Mouse (Mus musculus): ENCODE measurements around the gene Arhgap32. TPM values are rescaled to one million over a fixed set of nuclear protein-coding genes. Genes with fewer than 3 reads are reported as not detected.
"Not testable (repeated sequence)": the region's sequence is repeated elsewhere in the genome, so short reads cannot be mapped to it uniquely, and the experiment has no call there.

Gene Arhgap32
- polyA plus RNA-seq, 1 experiment from 2014 or later, result 11.0 TPM

GRCm38 (mm10) chr9:32120162-32120561 is 4.2 kb downstream of the Arhgap32 start:
- Histone ChIP-seq H3K4me3 (ENCODE audit: low read length) (no peak overlapping the region), H3K9me3 (ENCODE audit: control insufficient read depth, low read length) (no peaks in the 10 kb centered on the region; the same call in 1 of the 2 replicates), H3K9ac (ENCODE audit: low read depth, low read length) (no peak overlapping the region), H3K27me3 (replicated peaks; ENCODE audit: control insufficient read depth, insufficient read depth, low read length) (no peaks in the 10 kb centered on the region), H3K4me1 (ENCODE audit: control insufficient read depth, insufficient read depth, low read length) (peaks cover 10% of the 10 kb centered on the region; the same call in 1 of the 2 replicates), H3K27ac (ENCODE audit: low read length) (no peak overlapping the region), H3K4me2 (ENCODE audit: low read depth, low read length) (no peak overlapping the region), H3K36me3 (ENCODE audit: control insufficient read depth, insufficient read depth, low read length) (no peaks in the 10 kb centered on the region)
- ATAC-seq, result no peak
- WGBS, result 77% methylated on average over 1 of the region's 1 CpGs

- WGBS, result 94% methylated on average over 13 of the region's 13 CpGs
- H3K27ac ChIP-seq (ENCODE audit: low read length); H3K4me3 ChIP-seq (ENCODE audit: low read length); ATAC-seq; H3K4me2 ChIP-seq (ENCODE audit: low read depth, low read length); H3K9ac ChIP-seq (ENCODE audit: low read depth, low read length); H3K36me3 ChIP-seq (ENCODE audit: control insufficient read depth, insufficient read depth, low read length); H3K27me3 ChIP-seq (replicated peaks; ENCODE audit: control insufficient read depth, insufficient read depth, low read length); H3K9me3 ChIP-seq (ENCODE audit: control insufficient read depth, low read length); H3K4me1 ChIP-seq (ENCODE audit: control insufficient read depth, insufficient read depth, low read length): not testable (repeated sequence)
Observed at GRCm38 (mm10) chr9:32121271-32121670, 5.3 kb downstream of the Arhgap32 start.

GRCm38 (mm10) chr9:32136195-32136594 is 20.3 kb downstream of the Arhgap32 start:
- H3K4me2 ChIP-seq (ENCODE audit: low read depth, low read length), result no peak overlapping the region
- H3K9ac ChIP-seq (ENCODE audit: low read depth, low read length), result no peak overlapping the region
- no peaks in the 10 kb centered on the region for H3K9me3 ChIP-seq (ENCODE audit: control insufficient read depth, low read length)
- no peak for ATAC-seq
- H3K4me3 ChIP-seq (ENCODE audit: low read length), result no peak overlapping the region
- H3K27ac ChIP-seq (ENCODE audit: low read length), result no peak overlapping the region
- H3K36me3 ChIP-seq (ENCODE audit: control insufficient read depth, insufficient read depth, low read length), result no peaks in the 10 kb centered on the region
- no peaks in the 10 kb centered on the region for H3K4me1 ChIP-seq (ENCODE audit: control insufficient read depth, insufficient read depth, low read length)
- H3K27me3 ChIP-seq (replicated peaks; ENCODE audit: control insufficient read depth, insufficient read depth, low read length), result no peaks in the 10 kb centered on the region

GRCm38 (mm10) chr9:32136680-32137295 is 20.9 kb downstream of the Arhgap32 start:
- no peak overlapping the region for H3K9ac ChIP-seq (ENCODE audit: low read depth, low read length)
- H3K36me3 ChIP-seq (ENCODE audit: control insufficient read depth, insufficient read depth, low read length), result no peaks in the 10 kb centered on the region
- H3K27me3 ChIP-seq (replicated peaks; ENCODE audit: control insufficient read depth, insufficient read depth, low read length), result no peaks in the 10 kb centered on the region
- H3K4me2 ChIP-seq (ENCODE audit: low read depth, low read length), result no peak overlapping the region
- H3K27ac ChIP-seq (ENCODE audit: low read length), result no peak overlapping the region
- H3K9me3 ChIP-seq (ENCODE audit: control insufficient read depth, low read length), result no peaks in the 10 kb centered on the region
- H3K4me3 ChIP-seq (ENCODE audit: low read length), result no peak overlapping the region
- 81% methylated on average over 11 of the region's 11 CpGs for WGBS
- H3K4me1 ChIP-seq (ENCODE audit: control insufficient read depth, insufficient read depth, low read length), result no peaks in the 10 kb centered on the region
- no peak for ATAC-seq

- no peak overlapping the region for H3K9ac ChIP-seq (ENCODE audit: low read depth, low read length)
- H3K4me3 ChIP-seq (ENCODE audit: low read length), result no peak overlapping the region
- H3K27me3 ChIP-seq (replicated peaks; ENCODE audit: control insufficient read depth, insufficient read depth, low read length), result no peaks in the 10 kb centered on the region
- H3K27ac ChIP-seq (ENCODE audit: low read length), result no peak overlapping the region
- H3K36me3 ChIP-seq (ENCODE audit: control insufficient read depth, insufficient read depth, low read length), result no peaks in the 10 kb centered on the region
- ATAC-seq, result no peak
- H3K4me2 ChIP-seq (ENCODE audit: low read depth, low read length), result no peak overlapping the region
- no peaks in the 10 kb centered on the region for H3K9me3 ChIP-seq (ENCODE audit: control insufficient read depth, low read length)
- WGBS, result 92% methylated on average over 14 of the region's 14 CpGs
- H3K4me1 ChIP-seq (ENCODE audit: control insufficient read depth, insufficient read depth, low read length), result no peaks in the 10 kb centered on the region
Observed at GRCm38 (mm10) chr9:32137697-32138426, 21.9 kb downstream of the Arhgap32 start.

- H3K4me2 ChIP-seq (ENCODE audit: low read depth, low read length), result no peak overlapping the region
- no peaks in the 10 kb centered on the region for H3K27me3 ChIP-seq (replicated peaks; ENCODE audit: control insufficient read depth, insufficient read depth, low read length)
Observed at GRCm38 (mm10) chr9:32138616-32139015, 22.7 kb downstream of the Arhgap32 start.

GRCm38 (mm10) chr9:32139641-32140040 is 23.7 kb downstream of the Arhgap32 start:
- WGBS, result 72% methylated on average over 5 of the region's 5 CpGs
- H3K27me3 ChIP-seq (replicated peaks; ENCODE audit: control insufficient read depth, insufficient read depth, low read length), result no peaks in the 10 kb centered on the region
- H3K9me3 ChIP-seq (ENCODE audit: control insufficient read depth, low read length), result no peaks in the 10 kb centered on the region
- no peak overlapping the region for H3K4me2 ChIP-seq (ENCODE audit: low read depth, low read length)
- H3K9ac ChIP-seq (ENCODE audit: low read depth, low read length), result no peak overlapping the region
- H3K4me1 ChIP-seq (ENCODE audit: control insufficient read depth, insufficient read depth, low read length), result no peaks in the 10 kb centered on the region
- H3K4me3 ChIP-seq (ENCODE audit: low read length), result no peak overlapping the region
- no peak overlapping the region for H3K27ac ChIP-seq (ENCODE audit: low read length)
- H3K36me3 ChIP-seq (ENCODE audit: control insufficient read depth, insufficient read depth, low read length), result no peaks in the 10 kb centered on the region
- no peak for ATAC-seq

More at GRCm38 (mm10) chr9:32138616-32139015, 22.7 kb downstream of the Arhgap32 start:
- Histone ChIP-seq H3K9ac (ENCODE audit: low read depth, low read length) (no peak overlapping the region), H3K36me3 (ENCODE audit: control insufficient read depth, insufficient read depth, low read length) (no peaks in the 10 kb centered on the region), H3K4me3 (ENCODE audit: low read length) (no peak overlapping the region), H3K4me1 (ENCODE audit: control insufficient read depth, insufficient read depth, low read length) (no peaks in the 10 kb centered on the region), H3K27ac (ENCODE audit: low read length) (no peak overlapping the region), H3K9me3 (ENCODE audit: control insufficient read depth, low read length) (no peaks in the 10 kb centered on the region)
- WGBS, result 90% methylated on average over 5 of the region's 5 CpGs
- ATAC-seq, result no peak

- WGBS, result 56% methylated on average over 3 of the region's 3 CpGs
- Histone ChIP-seq H3K27ac (ENCODE audit: low read length) (no peak overlapping the region), H3K36me3 (ENCODE audit: control insufficient read depth, insufficient read depth, low read length) (no peaks in the 10 kb centered on the region), H3K9me3 (ENCODE audit: control insufficient read depth, low read length) (no peaks in the 10 kb centered on the region), H3K27me3 (replicated peaks; ENCODE audit: control insufficient read depth, insufficient read depth, low read length) (no peaks in the 10 kb centered on the region), H3K4me1 (ENCODE audit: control insufficient read depth, insufficient read depth, low read length) (no peaks in the 10 kb centered on the region), H3K9ac (ENCODE audit: low read depth, low read length) (no peak overlapping the region), H3K4me3 (ENCODE audit: low read length) (no peak overlapping the region), H3K4me2 (ENCODE audit: low read depth, low read length) (no peak overlapping the region)
- ATAC-seq, result no peak
Observed at GRCm38 (mm10) chr9:32142834-32143233, 26.9 kb downstream of the Arhgap32 start.

- Histone ChIP-seq H3K9ac (ENCODE audit: low read depth, low read length) (no peak overlapping the region), H3K27ac (ENCODE audit: low read length) (no peak overlapping the region), H3K27me3 (replicated peaks; ENCODE audit: control insufficient read depth, insufficient read depth, low read length) (no peaks in the 10 kb centered on the region), H3K36me3 (ENCODE audit: control insufficient read depth, insufficient read depth, low read length) (no peaks in the 10 kb centered on the region), H3K4me3 (ENCODE audit: low read length) (no peak overlapping the region), H3K4me1 (ENCODE audit: control insufficient read depth, insufficient read depth, low read length) (no peaks in the 10 kb centered on the region), H3K9me3 (ENCODE audit: control insufficient read depth, low read length) (no peaks in the 10 kb centered on the region), H3K4me2 (ENCODE audit: low read depth, low read length) (no peak overlapping the region)
- ATAC-seq, result no peak
- 97% methylated on average over 3 of the region's 3 CpGs for WGBS
Observed at GRCm38 (mm10) chr9:32143451-32143850, 27.5 kb downstream of the Arhgap32 start.
